Mouse (Mus musculus): Measurements from ENCODE around the gene Zfp872. TPM values are rescaled to one million over a fixed set of nuclear protein-coding genes. Genes with fewer than 3 reads are reported as not detected.

Gene Zfp872
- polyA plus RNA-seq, 1 experiment from 2014 or later: not detected

GRCm38 (mm10) chr9:22165964-22166363, 21.9 kb upstream of the Zfp872 start:
- Histone ChIP-seq H3K27me3 (ENCODE audit: control insufficient read depth, insufficient read depth, low read length) (no peaks in the 10 kb centered on the region; the same call in 1 of the 2 replicates), H3K4me1 (replicated peaks; ENCODE audit: control insufficient read depth, insufficient read depth, low read length) (no peaks in the 10 kb centered on the region), H3K4me3 (ENCODE audit: low read depth, low read length) (no peak overlapping the region), H3K4me2 (replicated peaks; ENCODE audit: low read depth, low read length) (no peak overlapping the region), H3K36me3 (ENCODE audit: control insufficient read depth, insufficient read depth, low read length) (no peaks in the 10 kb centered on the region), H3K27ac (ENCODE audit: low read depth, low read length) (no peak overlapping the region), H3K9ac (ENCODE audit: low read depth, low read length) (no peak overlapping the region), H3K9me3 (ENCODE audit: control insufficient read depth, low read length) (no peaks in the 10 kb centered on the region)
- 50% methylated on average over 6 of the region's 6 CpGs for WGBS
- no peak for ATAC-seq (ENCODE audit: low FRiP score)
- no peak for DNase-seq (ENCODE audit: low spot score)

GRCm38 (mm10) chr9:22166686-22167085, 21.2 kb upstream of the Zfp872 start:
- no peak overlapping the region for H3K9ac ChIP-seq (ENCODE audit: low read depth, low read length)
- no peaks in the 10 kb centered on the region; the same call in 1 of the 2 replicates for H3K27me3 ChIP-seq (ENCODE audit: control insufficient read depth, insufficient read depth, low read length)
- ATAC-seq (ENCODE audit: low FRiP score) (no peak), DNase-seq (ENCODE audit: low spot score) (no peak)
- H3K4me1 ChIP-seq (replicated peaks; ENCODE audit: control insufficient read depth, insufficient read depth, low read length): no peaks in the 10 kb centered on the region
- H3K4me2 ChIP-seq (replicated peaks; ENCODE audit: low read depth, low read length): no peak overlapping the region
- H3K4me3 ChIP-seq (ENCODE audit: low read depth, low read length): no peak overlapping the region
- WGBS: 93% methylated on average over 10 of the region's 10 CpGs
- no peaks in the 10 kb centered on the region for H3K9me3 ChIP-seq (ENCODE audit: control insufficient read depth, low read length)
- H3K36me3 ChIP-seq (ENCODE audit: control insufficient read depth, insufficient read depth, low read length): no peaks in the 10 kb centered on the region
- no peak overlapping the region for H3K27ac ChIP-seq (ENCODE audit: low read depth, low read length)

GRCm38 (mm10) chr9:22167751-22168150, 20.1 kb upstream of the Zfp872 start:
- Histone ChIP-seq H3K9ac (ENCODE audit: low read depth, low read length) (no peak overlapping the region), H3K4me3 (ENCODE audit: low read depth, low read length) (no peak overlapping the region), H3K27ac (ENCODE audit: low read depth, low read length) (no peak overlapping the region), H3K36me3 (ENCODE audit: control insufficient read depth, insufficient read depth, low read length) (no peaks in the 10 kb centered on the region), H3K27me3 (ENCODE audit: control insufficient read depth, insufficient read depth, low read length) (no peaks in the 10 kb centered on the region; the same call in 1 of the 2 replicates), H3K4me1 (replicated peaks; ENCODE audit: control insufficient read depth, insufficient read depth, low read length) (no peaks in the 10 kb centered on the region), H3K9me3 (ENCODE audit: control insufficient read depth, low read length) (no peaks in the 10 kb centered on the region), H3K4me2 (replicated peaks; ENCODE audit: low read depth, low read length) (no peak overlapping the region)
- ATAC-seq (ENCODE audit: low FRiP score) (no peak), DNase-seq (ENCODE audit: low spot score) (no peak)
- WGBS: 89% methylated on average over 4 of the region's 4 CpGs

- WGBS: 92% methylated on average over 11 of the region's 11 CpGs
- Histone ChIP-seq H3K4me2 (replicated peaks; ENCODE audit: low read depth, low read length) (no peak overlapping the region), H3K4me3 (ENCODE audit: low read depth, low read length) (no peak overlapping the region), H3K36me3 (ENCODE audit: control insufficient read depth, insufficient read depth, low read length) (no peaks in the 10 kb centered on the region), H3K9ac (ENCODE audit: low read depth, low read length) (no peak overlapping the region), H3K4me1 (replicated peaks; ENCODE audit: control insufficient read depth, insufficient read depth, low read length) (no peaks in the 10 kb centered on the region), H3K27ac (ENCODE audit: low read depth, low read length) (no peak overlapping the region), H3K9me3 (ENCODE audit: control insufficient read depth, low read length) (no peaks in the 10 kb centered on the region), H3K27me3 (ENCODE audit: control insufficient read depth, insufficient read depth, low read length) (no peaks in the 10 kb centered on the region; the same call in 1 of the 2 replicates)
- ATAC-seq (ENCODE audit: low FRiP score): no peak
- DNase-seq (ENCODE audit: low spot score): no peak
These were observed 18.6 kb upstream of the Zfp872 start for GRCm38 (mm10) chr9:22169327-22169726.

- Histone ChIP-seq H3K4me1 (replicated peaks; ENCODE audit: control insufficient read depth, insufficient read depth, low read length) (no peaks in the 10 kb centered on the region), H3K9ac (ENCODE audit: low read depth, low read length) (no peak overlapping the region), H3K4me3 (ENCODE audit: low read depth, low read length) (no peak overlapping the region), H3K36me3 (ENCODE audit: control insufficient read depth, insufficient read depth, low read length) (no peaks in the 10 kb centered on the region), H3K9me3 (ENCODE audit: control insufficient read depth, low read length) (no peaks in the 10 kb centered on the region), H3K4me2 (replicated peaks; ENCODE audit: low read depth, low read length) (no peak overlapping the region), H3K27ac (ENCODE audit: low read depth, low read length) (no peak overlapping the region), H3K27me3 (ENCODE audit: control insufficient read depth, insufficient read depth, low read length) (no peaks in the 10 kb centered on the region)
- no peak for ATAC-seq (ENCODE audit: low FRiP score)
- WGBS: 90% methylated on average over 4 of the region's 4 CpGs
- no peak for DNase-seq (ENCODE audit: low spot score)
These were observed 15.6 kb upstream of the Zfp872 start for GRCm38 (mm10) chr9:22172318-22172717.

GRCm38 (mm10) chr9:22196412-22196811, 8.5 kb downstream of the Zfp872 start:
- Histone ChIP-seq H3K27ac (ENCODE audit: low read depth, low read length) (no peak overlapping the region), H3K4me1 (replicated peaks; ENCODE audit: control insufficient read depth, insufficient read depth, low read length) (no peaks in the 10 kb centered on the region), H3K4me3 (ENCODE audit: low read depth, low read length) (no peak overlapping the region), H3K27me3 (ENCODE audit: control insufficient read depth, insufficient read depth, low read length) (no peaks in the 10 kb centered on the region), H3K4me2 (replicated peaks; ENCODE audit: low read depth, low read length) (no peak overlapping the region), H3K9ac (ENCODE audit: low read depth, low read length) (no peak overlapping the region), H3K9me3 (ENCODE audit: control insufficient read depth, low read length) (peaks cover 10% of the 10 kb centered on the region), H3K36me3 (ENCODE audit: control insufficient read depth, insufficient read depth, low read length) (no peaks in the 10 kb centered on the region)
- ATAC-seq (ENCODE audit: low FRiP score) (no peak), DNase-seq (ENCODE audit: low spot score) (no peak)
- 47% methylated on average over 5 of the region's 5 CpGs for WGBS

- ATAC-seq (ENCODE audit: low FRiP score): no peak
- no peak overlapping the region for H3K9ac ChIP-seq (ENCODE audit: low read depth, low read length)
- WGBS: 79% methylated on average over 2 of the region's 2 CpGs
- H3K4me1 ChIP-seq (replicated peaks; ENCODE audit: control insufficient read depth, insufficient read depth, low read length): no peaks in the 10 kb centered on the region
- H3K9me3 ChIP-seq (ENCODE audit: control insufficient read depth, low read length): no peaks in the 10 kb centered on the region
- no peaks in the 10 kb centered on the region for H3K36me3 ChIP-seq (ENCODE audit: control insufficient read depth, insufficient read depth, low read length)
- H3K27me3 ChIP-seq (ENCODE audit: control insufficient read depth, insufficient read depth, low read length): no peaks in the 10 kb centered on the region
- no peak overlapping the region for H3K4me2 ChIP-seq (replicated peaks; ENCODE audit: low read depth, low read length)
- no peak overlapping the region for H3K4me3 ChIP-seq (ENCODE audit: low read depth, low read length)
- no peak overlapping the region for H3K27ac ChIP-seq (ENCODE audit: low read depth, low read length)
- DNase-seq (ENCODE audit: low spot score): no peak
These were observed 25.9 kb downstream of the Zfp872 start for GRCm38 (mm10) chr9:22213785-22214194.

- DNase-seq (ENCODE audit: low spot score): no peak
- H3K36me3 ChIP-seq (ENCODE audit: control insufficient read depth, insufficient read depth, low read length): no peaks in the 10 kb centered on the region
- H3K4me2 ChIP-seq (replicated peaks; ENCODE audit: low read depth, low read length): no peak overlapping the region
- no peak for ATAC-seq (ENCODE audit: low FRiP score)
- no peak overlapping the region for H3K27ac ChIP-seq (ENCODE audit: low read depth, low read length)
- no peak overlapping the region for H3K9ac ChIP-seq (ENCODE audit: low read depth, low read length)
- H3K27me3 ChIP-seq (ENCODE audit: control insufficient read depth, insufficient read depth, low read length): no peaks in the 10 kb centered on the region
- no peaks in the 10 kb centered on the region for H3K9me3 ChIP-seq (ENCODE audit: control insufficient read depth, low read length)
- H3K4me1 ChIP-seq (replicated peaks; ENCODE audit: control insufficient read depth, insufficient read depth, low read length): no peaks in the 10 kb centered on the region
- H3K4me3 ChIP-seq (ENCODE audit: low read depth, low read length): no peak overlapping the region
- WGBS: 87% methylated on average over 2 of the region's 2 CpGs
These were observed 26.7 kb downstream of the Zfp872 start for GRCm38 (mm10) chr9:22214549-22214948.

- Histone ChIP-seq H3K4me3 (ENCODE audit: low read depth, low read length) (no peak overlapping the region), H3K27ac (ENCODE audit: low read depth, low read length) (no peak overlapping the region), H3K36me3 (ENCODE audit: control insufficient read depth, insufficient read depth, low read length) (no peaks in the 10 kb centered on the region), H3K4me1 (replicated peaks; ENCODE audit: control insufficient read depth, insufficient read depth, low read length) (no peaks in the 10 kb centered on the region), H3K27me3 (ENCODE audit: control insufficient read depth, insufficient read depth, low read length) (no peaks in the 10 kb centered on the region), H3K9ac (ENCODE audit: low read depth, low read length) (no peak overlapping the region), H3K4me2 (replicated peaks; ENCODE audit: low read depth, low read length) (no peak overlapping the region), H3K9me3 (ENCODE audit: control insufficient read depth, low read length) (no peaks in the 10 kb centered on the region)
- ATAC-seq (ENCODE audit: low FRiP score): no peak
- no peak for DNase-seq (ENCODE audit: low spot score)
- 54% methylated on average over 3 of the region's 3 CpGs for WGBS
These were observed 28.8 kb downstream of the Zfp872 start for GRCm38 (mm10) chr9:22216705-22217104.

Measured in hindbrain, embryonic 11.5 days (tissue).